Mouse (Mus musculus): ENCODE measurements around the gene Aldh3a1.

GRCm38 (mm10) chr11:61224234-61224744 is 17.0 kb downstream of the Aldh3a1 start:
- no peak for TF ChIP-seq CTCF (IDR thresholded peaks at IDR 0.05; ENCODE audit: low read depth)
- no peak for TF ChIP-seq EP300 (optimal IDR thresholded peaks at IDR 0.05)
